Mouse (Mus musculus) liver, embryonic 15.5 days (tissue): ENCODE data around the gene Fanci. TPM values are rescaled to one million over a fixed set of nuclear protein-coding genes. Genes with fewer than 3 reads are reported as not detected.
A peak's percentile ranks its signal among the peaks of the same experiment; 100 is the strongest.

Experiments
- ATAC-seq: fragments of 200-750 bp; cut with Nextera tagmentation; 2 replicates; pipeline ENCODE4 v1.8.0; 2017; ENCODE audit warnings: moderate number of reproducible peaks, mild to moderate bottlenecking, moderate library complexity; ENCODE audit not compliant: insufficient read depth
- H3K27ac ChIP-seq: fragments of 300-500 bp; sonication (generic); replicated peaks from 2 replicates; pipeline ENCODE4 v1.5.1; 2015; ENCODE audit warnings: mild to moderate bottlenecking, inconsistent platforms
- H3K27me3 ChIP-seq: fragments of 300-500 bp; sonication (generic); 2 replicates; pipeline ENCODE4 v1.6.1; 2015; ENCODE audit warnings: mild to moderate bottlenecking, inconsistent platforms
- H3K36me3 ChIP-seq: fragments of 300-500 bp; sonication (generic); replicated peaks from 2 replicates; pipeline ENCODE4 v1.6.1; 2015; ENCODE audit warnings: moderate library complexity, mild to moderate bottlenecking, inconsistent platforms
- H3K4me1 ChIP-seq: fragments of 300-500 bp; sonication (generic); replicated peaks from 2 replicates; pipeline ENCODE4 v1.6.1; 2015; ENCODE audit warnings: inconsistent platforms
- H3K4me2 ChIP-seq: fragments of 300-500 bp; sonication (generic); 2 replicates; pipeline ENCODE4 v1.6.1; 2015; ENCODE audit warnings: moderate library complexity, mild to moderate bottlenecking, inconsistent platforms
- H3K4me3 ChIP-seq: fragments of 300-500 bp; sonication (generic); replicated peaks from 2 replicates; pipeline ENCODE4 v1.5.1; 2015; ENCODE audit warnings: mild to moderate bottlenecking, inconsistent platforms
- H3K9ac ChIP-seq: fragments of 300-500 bp; sonication (generic); 2 replicates; pipeline ENCODE4 v1.6.1; 2015; ENCODE audit warnings: moderate library complexity, mild to moderate bottlenecking, inconsistent platforms
- H3K9me3 ChIP-seq: fragments of 300-500 bp; sonication (generic); replicated peaks from 2 replicates; pipeline ENCODE4 v1.6.1; 2016; ENCODE audit warnings: inconsistent platforms
- WGBS: fragments of 180-500 bp; shearing (Covaris S2); methylation state at CpG from one replicate; pipeline ENCODE4 v1.1.7; 2015; ENCODE audit warnings: mixed read lengths; ENCODE audit not compliant: insufficient replicate concordance; 5-methylcytosine and 5-hydroxymethylcytosine counted together
- polyA plus RNA-seq: library from polyadenylated mRNA; unstranded; fragments of >200 nt; fragmentation: Nextera tagmentation; extraction: Ambion mirVana; gene quantifications from 2 replicates; pipeline ENCODE4 v1.2.1, GENCODE M21; 2015

Gene Fanci
- polyA plus RNA-seq, 1 experiment from 2014 or later, result 8.6 TPM

DNA sequence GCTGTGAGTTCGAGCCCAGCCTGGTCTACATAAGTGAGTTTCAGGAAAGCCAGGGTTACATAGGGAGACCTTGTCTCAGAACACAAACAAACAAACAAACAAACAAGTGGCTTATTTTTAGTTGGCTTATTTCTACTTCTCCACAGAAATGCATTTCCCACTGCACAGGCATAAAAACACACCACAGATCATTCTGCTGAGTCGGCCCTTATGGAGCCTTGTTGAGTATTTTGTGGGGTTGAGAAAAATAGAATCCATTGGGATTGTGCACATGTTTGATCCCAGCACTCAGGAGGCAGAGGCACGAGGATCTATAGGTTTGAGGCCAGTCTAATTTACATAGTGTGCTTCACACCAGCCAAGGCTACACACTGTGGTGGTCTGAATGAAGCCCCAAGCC, 8.6 kb downstream of the Fanci start:
- ATAC-seq, result no peak
- Histone ChIP-seq H3K4me2 (no peak overlapping the region), H3K4me1 (0 out of 2 replicates have a peak, but pooled peaks cover 2% of the 10 kb centered on the region), H3K9me3 (no peaks in the 10 kb centered on the region), H3K36me3 (peaks cover 30% of the 10 kb centered on the region), H3K27me3 (no peaks in the 10 kb centered on the region), H3K27ac (no peak overlapping the region), H3K4me3 (no peak overlapping the region), H3K9ac (no peak overlapping the region)
- WGBS, result 66% methylated on average over 3 of the region's 3 CpGs

- Histone ChIP-seq H3K4me2 (no peak overlapping the region), H3K27me3 (no peaks in the 10 kb centered on the region), H3K4me1 (no peaks in the 10 kb centered on the region), H3K4me3 (no peak overlapping the region), H3K36me3 (peaks cover 57% of the 10 kb centered on the region), H3K9ac (no peak overlapping the region), H3K9me3 (no peaks in the 10 kb centered on the region), H3K27ac (no peak overlapping the region)
- ATAC-seq, result no peak
- 89% methylated on average over 18 of the region's 18 CpGs for WGBS
These were observed 23.0 kb downstream of the Fanci start for GRCm38 (mm10) chr7:79414449-79415375.

DNA sequence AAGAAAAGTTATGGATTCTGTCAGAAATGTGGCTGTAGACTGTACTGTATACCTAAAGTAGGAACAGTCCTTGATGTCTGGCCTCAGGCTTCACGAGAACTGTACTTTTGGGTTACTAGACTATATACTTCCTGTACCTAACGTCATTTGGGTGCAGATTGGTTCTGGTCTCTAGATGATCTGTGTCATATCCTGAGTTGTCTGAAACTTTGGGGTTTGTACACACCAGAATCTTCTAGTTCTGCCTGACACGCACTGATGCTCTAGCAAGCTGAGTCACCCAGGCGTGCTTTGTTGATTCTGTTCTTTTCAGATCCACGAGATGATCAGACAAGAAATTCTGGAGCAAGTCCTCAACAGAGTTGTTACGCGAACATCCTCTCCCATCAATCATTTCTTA, 28.2 kb downstream of the Fanci start:
- Histone ChIP-seq H3K27ac (no peak overlapping the region), H3K4me1 (no peaks in the 10 kb centered on the region), H3K4me2 (no peak overlapping the region), H3K27me3 (no peaks in the 10 kb centered on the region), H3K9ac (no peak overlapping the region), H3K9me3 (no peaks in the 10 kb centered on the region), H3K36me3 (peaks cover 43% of the 10 kb centered on the region), H3K4me3 (no peak overlapping the region)
- 76% methylated on average over 7 of the region's 7 CpGs for WGBS
- ATAC-seq, result no peak

DNA sequence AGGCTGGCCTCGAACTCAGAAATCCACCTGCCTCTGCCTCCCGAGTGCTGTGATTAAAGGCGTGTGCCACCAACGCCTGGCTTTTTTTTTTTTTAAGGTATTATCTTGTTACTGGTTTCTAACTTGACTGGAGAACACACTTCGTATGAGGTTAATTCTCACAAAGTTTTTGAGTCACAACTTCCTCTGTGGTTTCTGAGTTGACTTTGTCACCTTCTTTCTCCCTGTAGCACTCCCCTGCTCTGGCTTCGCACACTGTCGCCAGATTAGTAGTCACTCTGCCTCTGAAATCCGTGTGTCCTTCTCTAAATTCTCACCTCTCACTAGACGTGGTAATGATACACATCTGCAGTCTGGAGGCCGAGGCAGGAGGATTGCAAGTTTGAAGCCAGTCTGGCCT, 31.1 kb downstream of the Fanci start:
- H3K27ac ChIP-seq, result no peak overlapping the region
- H3K4me1 ChIP-seq, result no peaks in the 10 kb centered on the region
- no peak overlapping the region for H3K4me2 ChIP-seq
- WGBS, result 62% methylated on average over 10 of the region's 10 CpGs
- no peaks in the 10 kb centered on the region for H3K27me3 ChIP-seq
- no peak for ATAC-seq
- H3K9me3 ChIP-seq, result no peaks in the 10 kb centered on the region
- no peak overlapping the region for H3K9ac ChIP-seq
- H3K36me3 ChIP-seq, result peaks cover 55% of the 10 kb centered on the region
- no peak overlapping the region for H3K4me3 ChIP-seq

DNA sequence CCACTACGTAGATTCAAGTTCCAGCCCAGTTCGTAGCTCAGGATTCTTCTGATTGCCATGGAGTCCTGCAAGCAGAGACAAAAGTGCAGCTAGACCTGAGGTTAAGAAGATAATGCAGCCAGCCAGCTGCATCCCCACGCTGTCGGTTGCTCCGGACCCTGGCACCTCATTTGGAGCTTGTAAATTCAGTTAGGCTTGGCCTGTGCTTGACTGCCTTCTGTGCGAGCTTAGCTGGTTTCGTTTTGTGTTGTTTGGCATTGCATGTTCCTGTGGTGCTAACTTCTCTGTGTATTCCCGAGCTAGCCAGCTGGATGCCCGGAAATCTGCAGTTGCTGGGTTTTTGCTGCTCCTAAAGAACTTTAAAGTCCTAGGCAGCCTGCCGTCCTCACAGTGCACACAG, 34.1 kb downstream of the Fanci start:
- H3K9me3 ChIP-seq, result no peaks in the 10 kb centered on the region
- H3K27ac ChIP-seq, result no peak overlapping the region
- no peak for ATAC-seq
- H3K36me3 ChIP-seq, result peaks cover 31% of the 10 kb centered on the region
- no peak overlapping the region for H3K4me3 ChIP-seq
- no peak overlapping the region for H3K4me2 ChIP-seq
- WGBS, result 84% methylated on average over 10 of the region's 10 CpGs
- H3K4me1 ChIP-seq, result no peaks in the 10 kb centered on the region
- H3K9ac ChIP-seq, result no peak overlapping the region
- H3K27me3 ChIP-seq, result no peaks in the 10 kb centered on the region

DNA sequence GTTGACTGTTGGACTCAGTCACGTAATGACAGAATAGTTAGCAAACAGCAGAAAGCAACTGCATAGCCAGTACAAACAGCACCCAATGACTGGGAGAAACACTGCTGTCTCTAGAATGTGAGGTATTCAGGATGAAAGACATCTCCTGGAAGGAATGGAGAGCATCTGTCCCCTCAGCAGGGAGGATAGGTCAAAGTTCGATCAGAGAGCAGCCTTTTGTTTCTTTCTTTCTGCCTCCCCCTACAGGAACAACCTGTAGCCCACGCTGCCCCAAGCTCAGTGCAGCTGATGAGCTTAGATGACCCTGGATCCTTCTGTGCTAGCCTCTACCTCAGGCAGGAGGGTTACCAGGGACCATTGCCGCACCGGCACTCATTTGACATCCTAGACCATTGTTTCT, 36.5 kb downstream of the Fanci start:
- Histone ChIP-seq H3K36me3 (peaks cover 36% of the 10 kb centered on the region), H3K4me1 (no peaks in the 10 kb centered on the region), H3K4me2 (no peak overlapping the region), H3K27me3 (no peaks in the 10 kb centered on the region), H3K9me3 (no peaks in the 10 kb centered on the region), H3K27ac (no peak overlapping the region), H3K9ac (no peak overlapping the region), H3K4me3 (no peak overlapping the region)
- 70% methylated on average over 5 of the region's 5 CpGs for WGBS
- no peak for ATAC-seq

- H3K9me3 ChIP-seq, result no peaks in the 10 kb centered on the region
- no peak for ATAC-seq
- H3K9ac ChIP-seq, result no peak overlapping the region
- H3K27ac ChIP-seq, result no peak overlapping the region
- 66% methylated on average over 2 of the region's 2 CpGs for WGBS
- no peak overlapping the region for H3K4me3 ChIP-seq
- no peak overlapping the region for H3K4me2 ChIP-seq
- H3K36me3 ChIP-seq, result peaks cover 73% of the 10 kb centered on the region
- H3K4me1 ChIP-seq, result no peaks in the 10 kb centered on the region
- H3K27me3 ChIP-seq, result no peaks in the 10 kb centered on the region
These were observed 48.3 kb downstream of the Fanci start for GRCm38 (mm10) chr7:79440035-79440434.

GRCm38 (mm10) chr7:79447048-79447447, 55.3 kb downstream of the Fanci start:
- H3K4me3 ChIP-seq, result no peak overlapping the region
- no peak overlapping the region for H3K4me2 ChIP-seq
- H3K36me3 ChIP-seq, result peaks cover 90% of the 10 kb centered on the region
- no peak overlapping the region for H3K9ac ChIP-seq
- no peak overlapping the region for H3K27ac ChIP-seq
- no peaks in the 10 kb centered on the region for H3K9me3 ChIP-seq
- H3K4me1 ChIP-seq, result no peaks in the 10 kb centered on the region
- 69% methylated on average over 2 of the region's 2 CpGs for WGBS
- no peaks in the 10 kb centered on the region for H3K27me3 ChIP-seq
- ATAC-seq, result no peak

- no peak overlapping the region for H3K4me2 ChIP-seq
- peaks cover 94% of the 10 kb centered on the region for H3K36me3 ChIP-seq
- no peaks in the 10 kb centered on the region for H3K27me3 ChIP-seq
- H3K4me3 ChIP-seq, result no peak overlapping the region
- no peak for ATAC-seq
- no peaks in the 10 kb centered on the region for H3K4me1 ChIP-seq
- H3K27ac ChIP-seq, result no peak overlapping the region
- WGBS, result 74% methylated on average over 3 of the region's 3 CpGs
- no peaks in the 10 kb centered on the region for H3K9me3 ChIP-seq
- no peak overlapping the region for H3K9ac ChIP-seq
These were observed 55.8 kb downstream of the Fanci start for GRCm38 (mm10) chr7:79447486-79447885.

DNA sequence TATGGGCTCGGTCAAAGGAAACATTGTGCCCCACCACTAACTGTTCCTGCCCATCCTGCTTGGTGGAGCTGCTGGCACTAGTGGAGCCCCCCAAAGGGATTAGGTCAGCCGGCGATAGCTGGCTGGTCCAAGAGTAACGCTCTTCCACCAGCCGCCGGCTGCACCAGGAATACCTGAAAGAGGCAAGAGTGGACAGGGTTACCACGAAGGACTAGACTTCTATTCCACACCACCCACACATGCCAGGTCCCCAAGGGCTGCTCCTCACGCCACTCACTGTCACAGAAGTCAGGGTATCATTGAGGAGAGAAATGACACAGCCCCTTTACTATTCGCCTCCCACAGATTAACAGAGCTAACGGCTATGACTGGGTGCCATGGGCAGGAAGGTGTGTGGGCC, 70.0 kb downstream of the Fanci start:
- H3K27ac ChIP-seq, result no peak overlapping the region
- 81% methylated on average over 10 of the region's 10 CpGs for WGBS
- H3K4me2 ChIP-seq, result no peak overlapping the region
- peaks cover 76% of the 10 kb centered on the region for H3K36me3 ChIP-seq
- no peak overlapping the region for H3K9ac ChIP-seq
- H3K27me3 ChIP-seq, result peaks cover 5% of the 10 kb centered on the region
- no peak overlapping the region for H3K4me3 ChIP-seq
- peaks cover 30% of the 10 kb centered on the region for H3K4me1 ChIP-seq
- H3K9me3 ChIP-seq, result no peaks in the 10 kb centered on the region
- ATAC-seq, result no peak

GRCm38 (mm10) chr7:79463376-79464077, 71.8 kb downstream of the Fanci start:
- Histone ChIP-seq H3K9ac (no peak overlapping the region), H3K4me1 (peaks cover 46% of the 10 kb centered on the region), H3K27me3 (peaks cover 19% of the 10 kb centered on the region), H3K4me2 (peak overlapping the region; percentile 97), H3K9me3 (no peaks in the 10 kb centered on the region), H3K4me3 (peak overlapping the region; percentile 90; the same call in 1 of the 2 replicates), H3K36me3 (peaks cover 58% of the 10 kb centered on the region), H3K27ac (no peak overlapping the region)
- no peak for ATAC-seq
- WGBS, result 69% methylated on average over 11 of the region's 11 CpGs
